Mouse (Mus musculus): Measurements from ENCODE around the gene Lrig2. TPM values are rescaled to one million over a fixed set of nuclear protein-coding genes. Genes with fewer than 3 reads are reported as not detected.

The Lrig2 gene
- polyA plus RNA-seq, 1 experiment from 2014 or later = 2.5 TPM

- 76% methylated on average over 7 of the region's 7 CpGs for WGBS (ENCODE audit: insufficient replicate concordance)
- H3K4me1 ChIP-seq (ENCODE audit: insufficient read depth) = no peaks in the 10 kb centered on the region
- H3K4me3 ChIP-seq (ENCODE audit: low read depth, low read length) = no peak overlapping the region
- no peak for ATAC-seq
- TF ChIP-seq CTCF (IDR thresholded peaks at IDR 0.05; ENCODE audit: low read depth) (no peak), EP300 (IDR thresholded peaks at IDR 0.05; ENCODE audit: low read depth) (no peak)
- no peaks in the 10 kb centered on the region for H3K9me3 ChIP-seq (ENCODE audit: low read length)
- no peak overlapping the region for H3K4me2 ChIP-seq (ENCODE audit: low read depth, low read length)
- H3K36me3 ChIP-seq (replicated peaks; ENCODE audit: insufficient read depth, low read length) = no peaks in the 10 kb centered on the region
- no peak for DNase-seq
- H3K27me3 ChIP-seq (ENCODE audit: insufficient read depth, low read length) = no peaks in the 10 kb centered on the region
- H3K9ac ChIP-seq (replicated peaks) = no peak overlapping the region
- no peak overlapping the region for H3K27ac ChIP-seq (ENCODE audit: low read depth)
Measured at GRCm38 (mm10) chr3:104352358-104353060, 159.2 kb downstream of the Lrig2 start.

- Histone ChIP-seq H3K4me3 (ENCODE audit: low read depth, low read length) (no peak overlapping the region), H3K9ac (replicated peaks) (no peak overlapping the region), H3K36me3 (replicated peaks; ENCODE audit: insufficient read depth, low read length) (no peaks in the 10 kb centered on the region), H3K9me3 (ENCODE audit: low read length) (no peaks in the 10 kb centered on the region), H3K27ac (ENCODE audit: low read depth) (no peak overlapping the region), H3K4me2 (ENCODE audit: low read depth, low read length) (no peak overlapping the region), H3K4me1 (ENCODE audit: insufficient read depth) (no peaks in the 10 kb centered on the region), H3K27me3 (ENCODE audit: insufficient read depth, low read length) (no peaks in the 10 kb centered on the region)
- no peak for ATAC-seq
- 79% methylated on average over 2 of the region's 2 CpGs for whole genome bisulfite sequencing (ENCODE audit: insufficient replicate concordance)
- DNase-seq = no peak
- no peak for TF ChIP-seq EP300 (IDR thresholded peaks at IDR 0.05; ENCODE audit: low read depth)
- no peak for TF ChIP-seq CTCF (IDR thresholded peaks at IDR 0.05; ENCODE audit: low read depth)
Measured at GRCm38 (mm10) chr3:104350253-104350945, 161.3 kb downstream of the Lrig2 start.

- no peaks in the 10 kb centered on the region for H3K36me3 ChIP-seq (replicated peaks; ENCODE audit: insufficient read depth, low read length)
- DNase-seq = no peak
- no peak overlapping the region for H3K27ac ChIP-seq (ENCODE audit: low read depth)
- no peak overlapping the region for H3K4me3 ChIP-seq (ENCODE audit: low read depth, low read length)
- H3K4me1 ChIP-seq (ENCODE audit: insufficient read depth) = no peaks in the 10 kb centered on the region
- no peak for TF ChIP-seq CTCF (IDR thresholded peaks at IDR 0.05; ENCODE audit: low read depth)
- no peak for TF ChIP-seq EP300 (IDR thresholded peaks at IDR 0.05; ENCODE audit: low read depth)
- ATAC-seq = no peak
- no peak overlapping the region for H3K4me2 ChIP-seq (ENCODE audit: low read depth, low read length)
- 73% methylated on average over 2 of the region's 2 CpGs for WGBS (ENCODE audit: insufficient replicate concordance)
- no peaks in the 10 kb centered on the region for H3K27me3 ChIP-seq (ENCODE audit: insufficient read depth, low read length)
- no peak overlapping the region for H3K9ac ChIP-seq (replicated peaks)
- H3K9me3 ChIP-seq (ENCODE audit: low read length) = no peaks in the 10 kb centered on the region
Measured at GRCm38 (mm10) chr3:104349847-104350228, 161.9 kb downstream of the Lrig2 start.

- WGBS (ENCODE audit: insufficient replicate concordance) = 75% methylated on average over 8 of the region's 8 CpGs
Measured at GRCm38 (mm10) chr3:104349203-104349846, 162.4 kb downstream of the Lrig2 start.

More at GRCm38 (mm10) chr3:104349203-104349846, 162.4 kb downstream of the Lrig2 start:
- Histone ChIP-seq H3K27me3 (ENCODE audit: insufficient read depth, low read length) (no peaks in the 10 kb centered on the region), H3K27ac (ENCODE audit: low read depth) (no peak overlapping the region), H3K9me3 (ENCODE audit: low read length) (no peaks in the 10 kb centered on the region), H3K4me2 (ENCODE audit: low read depth, low read length) (no peak overlapping the region), H3K4me1 (ENCODE audit: insufficient read depth) (no peaks in the 10 kb centered on the region), H3K36me3 (replicated peaks; ENCODE audit: insufficient read depth, low read length) (no peaks in the 10 kb centered on the region), H3K4me3 (ENCODE audit: low read depth, low read length) (no peak overlapping the region), H3K9ac (replicated peaks) (no peak overlapping the region)
- DNase-seq (no peak), ATAC-seq (no peak)
- TF ChIP-seq CTCF (IDR thresholded peaks at IDR 0.05; ENCODE audit: low read depth) (no peak), EP300 (IDR thresholded peaks at IDR 0.05; ENCODE audit: low read depth) (no peak)

Other genes starting within 250 kb of the Lrig2 start
- 62.7 and 69.6 TPM in 2 replicates for gene Slc16a1, start 126.8 kb upstream of the Lrig2 start, polyA plus RNA-seq (2015; fragmentation: Nextera tagmentation; extraction: Ambion mirVana)

Measured in liver, postnatal 0 days (tissue).